ENCODE assay signal across 20 mouse cellular contexts in genomic region chr13:98684144-98684900, GRCm38 (mm10). TPM values are rescaled to one million over a fixed set of nuclear protein-coding genes. Genes with fewer than 3 reads are reported as not detected.
A peak's percentile ranks its signal among the peaks of the same experiment; 100 is the strongest.
DNase-seq lines count a peak whose midpoint lies in the region; ATAC-seq and TF ChIP-seq lines count a peak whose summit lies in the region.
"Had no signal": no experiment of that assay in that cellular context is flagged by ENCODE, and none has a peak within 500 bp of the region (broad histone marks: within the 10 kb centered on the region; RNA-seq: fewer than 3 reads in every experiment).

No protein-coding gene starts in this region.

- H3K79me2 ChIP-seq in liver, adult 2 months (ENCODE audit: control insufficient read depth, insufficient read depth, low read length) = no peaks in the 10 kb centered on the region
- H3K79me2 ChIP-seq in CH12.LX (replicated peaks; ENCODE audit: control insufficient read depth, extremely low read depth, insufficient read depth, poor library complexity, severe bottlenecking) = no peaks in the 10 kb centered on the region

- in situ Hi-C loops in CH12.LX (cut with MboI; ENCODE audit: low pct_ligation_motif_present, low pct_unique_long_range_greater_than_20kb, low sequenced_read_pairs) = no loop called here

- 55% methylated on average over 9 of the region's 9 CpGs for WGBS in liver, adult 2 months
- 59% methylated on average over 9 of the region's 9 CpGs for WGBS in liver, embryonic 12.5 days (ENCODE audit: insufficient replicate concordance)
- WGBS in limb, embryonic 11.5 days = 43% methylated on average over 9 of the region's 9 CpGs

- no peak overlapping the region for H3K4me2 ChIP-seq in liver, embryonic 12.5 days
- no peak overlapping the region for H3K4me2 ChIP-seq in CH12.LX (ENCODE audit: insufficient read depth, low read depth, poor library complexity, severe bottlenecking)
- H3K4me2 ChIP-seq in limb, embryonic 11.5 days (ENCODE audit: low read depth, severe bottlenecking) = no peak overlapping the region
- H3K4me2 ChIP-seq: forebrain, embryonic 13.5 days; hindbrain, embryonic 13.5 days; limb, embryonic 15.5 days; midbrain, embryonic 12.5 days had no signal

- no peak for TF ChIP-seq CTCF in liver, adult 2 months (IDR thresholded peaks at IDR 0.05; ENCODE audit: low read depth, low read length)
- TF ChIP-seq CTCF in CH12.LX (conservative IDR thresholded peaks at IDR 0.05 in 1 of 2, IDR thresholded peaks at IDR 0.05 in 1 of 2; ENCODE audit: low read depth in 2 of 2, low read length in 2 of 2) = no peak

- peak; percentile 69 for DNase-seq in liver, adult 2 months (ENCODE audit: extremely low read depth, low read depth, low spot score)
- no peak for DNase-seq in CH12.LX (ENCODE audit: extremely low read depth)
- peak; percentile 41 for DNase-seq in forelimb bud, embryonic 11.5 days (ENCODE audit: low read depth, low spot score)
- peak; percentile 34 for DNase-seq in limb, embryonic 11.5 days (ENCODE audit: low spot score)
- DNase-seq in adrenal gland, adult 18-20 months (ENCODE audit: low spot score in 2 of 2) = no peak
- DNase-seq: cerebellum, adult 2 months; lung, adult 2 months; retina, postnatal 1 day; thymus, postnatal 36 days had no signal

- no peak overlapping the region for H3K27ac ChIP-seq in liver, adult 2 months (replicated peaks; ENCODE audit: insufficient read depth, low read depth, low read length)
- H3K27ac ChIP-seq in liver, embryonic 12.5 days = no peak overlapping the region
- no peak overlapping the region for H3K27ac ChIP-seq in CH12.LX (ENCODE audit: insufficient read depth, low read depth)
- H3K27ac ChIP-seq in limb, embryonic 11.5 days (replicated peaks; ENCODE audit: low read depth, low read length) = no peak overlapping the region
- H3K27ac ChIP-seq: forebrain, embryonic 13.5 days; hindbrain, embryonic 13.5 days; left cerebral cortex, adult 2 months; limb, embryonic 15.5 days; midbrain, embryonic 12.5 days had no signal

- no peaks in the 10 kb centered on the region for H3K36me3 ChIP-seq in liver, adult 2 months (ENCODE audit: control insufficient read depth, insufficient read depth, low read length)
- no peaks in the 10 kb centered on the region for H3K36me3 ChIP-seq in liver, embryonic 12.5 days
- H3K36me3 ChIP-seq in CH12.LX (replicated peaks in 1 of 2; ENCODE audit: control insufficient read depth in 1 of 2, insufficient read depth in 1 of 2, low read length in 1 of 2) = no peaks in the 10 kb centered on the region
- no peaks in the 10 kb centered on the region for H3K36me3 ChIP-seq in limb, embryonic 11.5 days (ENCODE audit: control insufficient read depth, insufficient read depth, low read length)
- H3K36me3 ChIP-seq: hindbrain, embryonic 13.5 days; limb, embryonic 15.5 days; midbrain, embryonic 12.5 days had no signal

- no peak for ATAC-seq in liver, embryonic 12.5 days
- peak; percentile 57; the same call in 1 of the 2 replicates for ATAC-seq in limb, embryonic 11.5 days (ENCODE audit: insufficient number of reproducible peaks, low FRiP score, low TSS enrichment, low read depth)
- ATAC-seq in megakaryocyte progenitor cell, adult 5-6 weeks (replicated peaks; ENCODE audit: poor library complexity) = no peak
- ATAC-seq: forebrain, embryonic 13.5 days had no signal

- TF ChIP-seq RAD21 in CH12.LX (IDR thresholded peaks at IDR 0.05; ENCODE audit: low read depth, low read length) = no peak

- 0 out of 2 replicates have a peak, but pooled peaks cover 1% of the 10 kb centered on the region for H3K4me1 ChIP-seq in liver, adult 2 months (ENCODE audit: control insufficient read depth, insufficient read depth, low read length)
- H3K4me1 ChIP-seq in liver, embryonic 12.5 days = no peaks in the 10 kb centered on the region
- peaks cover 0 to 47% of the 10 kb centered on the region in 2 experiments; a peak in 2 of 4 replicates for H3K4me1 ChIP-seq in CH12.LX (ENCODE audit: control insufficient read depth in 1 of 2, insufficient read depth in 2 of 2)
- 0 out of 2 replicates have a peak, but pooled peaks cover 4% of the 10 kb centered on the region for H3K4me1 ChIP-seq in limb, embryonic 11.5 days (ENCODE audit: control insufficient read depth, insufficient read depth, low read length)

- no peak for TF ChIP-seq EP300 in CH12.LX (IDR thresholded peaks at IDR 0.05; ENCODE audit: low read length)

- no peak overlapping the region for H3K4me3 ChIP-seq in liver, adult 2 months (ENCODE audit: insufficient read depth, low read depth, low read length)
- no peak overlapping the region for H3K4me3 ChIP-seq in liver, embryonic 12.5 days
- no peak overlapping the region for H3K4me3 ChIP-seq in CH12.LX (replicated peaks in 1 of 3; ENCODE audit: low read depth in 2 of 3, low read length in 2 of 3, poor library complexity in 1 of 3)
- H3K4me3 ChIP-seq in limb, embryonic 11.5 days (ENCODE audit: low read depth, low read length) = no peak overlapping the region
- H3K4me3 ChIP-seq: forebrain, embryonic 13.5 days; hindbrain, embryonic 13.5 days; left cerebral cortex, adult 2 months; limb, embryonic 15.5 days; midbrain, embryonic 12.5 days had no signal

- H3K9ac ChIP-seq in liver, adult 2 months (ENCODE audit: low read depth, low read length) = no peak overlapping the region
- H3K9ac ChIP-seq in liver, embryonic 12.5 days = no peak overlapping the region
- no peak overlapping the region for H3K9ac ChIP-seq in CH12.LX (ENCODE audit: insufficient read depth, low read depth)
- H3K9ac ChIP-seq in limb, embryonic 11.5 days (ENCODE audit: low read length) = no peak overlapping the region
- H3K9ac ChIP-seq: forebrain, embryonic 13.5 days; hindbrain, embryonic 13.5 days; limb, embryonic 15.5 days; midbrain, embryonic 12.5 days had no signal

- TF ChIP-seq POLR2A in liver, adult 2 months (IDR thresholded peaks at IDR 0.05; ENCODE audit: extremely low read depth, insufficient read depth, low read length) = no peak
- no peak for TF ChIP-seq POLR2A in CH12.LX (IDR thresholded peaks at IDR 0.05; ENCODE audit: low read depth, low read length)

- no peaks in the 10 kb centered on the region for H3K27me3 ChIP-seq in liver, adult 2 months (ENCODE audit: control insufficient read depth, insufficient read depth, low read length)
- H3K27me3 ChIP-seq in liver, embryonic 12.5 days (replicated peaks) = no peaks in the 10 kb centered on the region
- H3K27me3 ChIP-seq in CH12.LX (replicated peaks) = no peaks in the 10 kb centered on the region
- 0 out of 2 replicates have a peak, but pooled peaks cover 2% of the 10 kb centered on the region for H3K27me3 ChIP-seq in limb, embryonic 11.5 days (ENCODE audit: control insufficient read depth, insufficient read depth, low read length)
- H3K27me3 ChIP-seq: forebrain, embryonic 13.5 days; hindbrain, embryonic 13.5 days; midbrain, embryonic 12.5 days had no signal

- dilution Hi-C loops in CH12.LX (cut with MboI; ENCODE audit: extremely low pct_ligation_motif_present, extremely low pct_unique_long_range_greater_than_20kb, low sequenced_read_pairs) = no loop called here

- H3K9me3 ChIP-seq in liver, embryonic 12.5 days (replicated peaks) = no peaks in the 10 kb centered on the region
- H3K9me3 ChIP-seq in CH12.LX (replicated peaks; ENCODE audit: low read length) = no peaks in the 10 kb centered on the region
- no peaks in the 10 kb centered on the region for H3K9me3 ChIP-seq in limb, embryonic 11.5 days (ENCODE audit: control insufficient read depth, low read length)
- H3K9me3 ChIP-seq: forebrain, embryonic 13.5 days; hindbrain, embryonic 13.5 days; limb, embryonic 15.5 days; midbrain, embryonic 12.5 days had no signal

TF ChIP-seq in CH12.LX, 34 proteins besides CTCF, POLR2A, EP300 and RAD21:
- TF ChIP-seq ZKSCAN1 (IDR thresholded peaks at IDR 0.05; ENCODE audit: borderline replicate concordance, low read depth, low read length) (no peak), BHLHE40 (IDR thresholded peaks at IDR 0.05; ENCODE audit: low read depth, low read length) (peak; percentile 36; the same call in 1 of the 2 replicates), KAT2A (IDR thresholded peaks at IDR 0.05; ENCODE audit: insufficient replicate concordance, low read length) (no peak)

RNA-seq across cellular contexts. Expression of gene Tmem171, which starts 10.3 kb away (rescaled TPM):
- total RNA-seq in liver, adult 2 months (2014; rRNA removed) = not detected in 2 replicates
- polyA plus RNA-seq in liver, adult 2 months (2012; rRNA removed) = 0.30 and 0.38 TPM in 2 replicates
- polyA plus RNA-seq in liver, embryonic 12.5 days (2016; fragmentation: Nextera tagmentation; extraction: Ambion mirVana) = not detected in 2 replicates
- total RNA-seq in CH12.LX (2012; rRNA removed) = not detected in 2 replicates
- not detected in 2 replicates for total RNA-seq in CH12.LX (2014; rRNA removed)
- polyA plus RNA-seq in CH12.LX (2012; ENCODE audit: insufficient read length, low read depth) = not detected in 2 replicates
- not detected in 2 replicates for polyA plus RNA-seq in limb, embryonic 11.5 days (2014; fragmentation: Nextera tagmentation; extraction: Ambion mirVana)
- total RNA-seq in adrenal gland, adult 18-20 months (2021) = under 1 TPM; 0.80 to 0.86 TPM
- total RNA-seq in megakaryocyte progenitor cell, adult 5-6 weeks (2015) = 0.57 TPM in 1 of 2 replicates, not detected in the other
- total RNA-seq in megakaryocyte progenitor cell, adult 5-6 weeks (2017) = not detected in 2 replicates
- total RNA-seq: neutrophil, adult 5-6 weeks had no signal
- polyA plus RNA-seq: cerebellum, adult 2 months; forebrain, embryonic 13.5 days; hindbrain, embryonic 13.5 days; midbrain, embryonic 12.5 days had no signal

RNA-seq across cellular contexts. Expression of gene Tmem174, which starts 47.1 kb away (rescaled TPM):
- not detected in 2 replicates for total RNA-seq in liver, adult 2 months (2014; rRNA removed)
- not detected in 2 replicates for polyA plus RNA-seq in liver, adult 2 months (2012; rRNA removed)
- not detected in 2 replicates for polyA plus RNA-seq in liver, embryonic 12.5 days (2016; fragmentation: Nextera tagmentation; extraction: Ambion mirVana)
- total RNA-seq in CH12.LX (2012; rRNA removed) (not detected in 2 replicates), CH12.LX (2014; rRNA removed) (not detected in 2 replicates)
- polyA plus RNA-seq in CH12.LX (2012; ENCODE audit: insufficient read length, low read depth) = not detected in 2 replicates
- not detected in 2 replicates for polyA plus RNA-seq in limb, embryonic 11.5 days (2014; fragmentation: Nextera tagmentation; extraction: Ambion mirVana)
- under 1 TPM in 1 of 2 experiments, not detected in 1; 0.23 TPM for total RNA-seq in adrenal gland, adult 18-20 months (2021)
- not detected in 2 replicates for total RNA-seq in megakaryocyte progenitor cell, adult 5-6 weeks (2015)
- not detected in 2 replicates for total RNA-seq in megakaryocyte progenitor cell, adult 5-6 weeks (2017)
- total RNA-seq: neutrophil, adult 5-6 weeks had no signal
- polyA plus RNA-seq: embryonic facial prominence, embryonic 14.5 days; forebrain, embryonic 13.5 days; gonadal fat pad, adult 2 months; heart, embryonic 16.5 days; hindbrain, embryonic 13.5 days; limb, embryonic 15.5 days; lung, adult 2 months; midbrain, embryonic 12.5 days had no signal

Comparison
In these comparisons a context has a peak if more than half of its experiments do, and no peak if none do; other contexts are left out.
1. DNase-seq: peak in liver, adult 2 months (single experiment), forelimb bud, embryonic 11.5 days (single experiment) and limb, embryonic 11.5 days (single experiment); none in CH12.LX (single experiment) and adrenal gland, adult 18-20 months (0 of 2).